Mouse (Mus musculus): Measurements from ENCODE around the gene Hist4h4. TPM values are rescaled to one million over a fixed set of nuclear protein-coding genes. Genes with fewer than 3 reads are reported as not detected.

Hist4h4 gene
- polyA plus RNA-seq, 1 experiment from 2014 or later, result 0.80 TPM

- H3K36me3 ChIP-seq, result no peaks in the 10 kb centered on the region
- no peak for ATAC-seq (ENCODE audit: insufficient number of reproducible peaks, insufficient read depth, low FRiP score, low TSS enrichment, low read depth)
- H3K4me1 ChIP-seq, result peaks cover 6% of the 10 kb centered on the region; the same call in 1 of the 2 replicates
- H3K27ac ChIP-seq, result no peak within 1 kb of the TSS
- no peaks in the 10 kb centered on the region for H3K9me3 ChIP-seq
- H3K4me2 ChIP-seq, result peak within 1 kb of the TSS; percentile 39
- no peaks in the 10 kb centered on the region for H3K27me3 ChIP-seq
- H3K4me3 ChIP-seq, result peak within 1 kb of the TSS; percentile 18
- 20% methylated on average over 4 of the region's 4 CpGs for WGBS
- H3K9ac ChIP-seq, result 0 out of 2 replicates have a peak within 1 kb of the TSS, but pooled peaks have one; percentile 47
Measured at GRCm38 (mm10) chr6:136835352-136835751, 31.1 kb upstream of the Hist4h4 start, which contains the start of gene Smco3. Gene Smco3, minus strand, starts transcription at chr6:136835452.

GRCm38 (mm10) chr6:136831712-136832111 lies 27.5 kb upstream of the Hist4h4 start:
- Histone ChIP-seq H3K27me3 (no peaks in the 10 kb centered on the region), H3K4me3 (no peak overlapping the region), H3K9ac (no peak overlapping the region), H3K36me3 (no peaks in the 10 kb centered on the region), H3K4me2 (no peak overlapping the region), H3K9me3 (no peaks in the 10 kb centered on the region), H3K4me1 (peaks cover 12% of the 10 kb centered on the region), H3K27ac (no peak overlapping the region)
- ATAC-seq (ENCODE audit: insufficient number of reproducible peaks, insufficient read depth, low FRiP score, low TSS enrichment, low read depth), result no peak
- 65% methylated on average over 5 of the region's 5 CpGs for WGBS

GRCm38 (mm10) chr6:136828681-136829080 lies 24.5 kb upstream of the Hist4h4 start:
- peak overlapping the region; percentile 100 for H3K4me3 ChIP-seq
- no peak for ATAC-seq (ENCODE audit: insufficient number of reproducible peaks, insufficient read depth, low FRiP score, low TSS enrichment, low read depth)
- no peaks in the 10 kb centered on the region for H3K27me3 ChIP-seq
- peak overlapping the region; percentile 59 for H3K4me2 ChIP-seq
- H3K36me3 ChIP-seq, result peaks cover 17% of the 10 kb centered on the region
- peaks cover 7% of the 10 kb centered on the region for H3K4me1 ChIP-seq
- H3K9ac ChIP-seq, result peak overlapping the region; percentile 63
- peak overlapping the region; percentile 73 for H3K27ac ChIP-seq
- no peaks in the 10 kb centered on the region for H3K9me3 ChIP-seq
- 33% methylated on average over 4 of the region's 4 CpGs for WGBS

- WGBS, result under 1% methylated on average over 45 of the region's 45 CpGs
- H3K9me3 ChIP-seq, result no peaks in the 10 kb centered on the region
- peak within 1 kb of the TSS; percentile 100 for H3K4me3 ChIP-seq
- ATAC-seq (ENCODE audit: insufficient number of reproducible peaks, insufficient read depth, low FRiP score, low TSS enrichment, low read depth), result peak; percentile 100
- no peaks in the 10 kb centered on the region for H3K27me3 ChIP-seq
- peak within 1 kb of the TSS; percentile 86 for H3K27ac ChIP-seq
- H3K4me1 ChIP-seq, result peaks cover 7% of the 10 kb centered on the region
- H3K9ac ChIP-seq, result peak within 1 kb of the TSS; percentile 99
- H3K36me3 ChIP-seq, result peaks cover 20% of the 10 kb centered on the region
- H3K4me2 ChIP-seq, result peak within 1 kb of the TSS; percentile 79
Measured at GRCm38 (mm10) chr6:136827881-136828561, 23.8 kb upstream of the Hist4h4 start, which contains the start of gene Wbp11. Gene Wbp11, minus strand, starts transcription at chr6:136828233.

GRCm38 (mm10) chr6:136827516-136827880 lies 23.3 kb upstream of the Hist4h4 start, which contains the start of gene BC049715:
Gene BC049715, plus strand, starts transcription at chr6:136827626.
- WGBS, result 0% methylated on average over 34 of the region's 34 CpGs

GRCm38 (mm10) chr6:136827116-136827515 lies 22.9 kb upstream of the Hist4h4 start:
- peaks cover 29% of the 10 kb centered on the region for H3K36me3 ChIP-seq
- peaks cover 7% of the 10 kb centered on the region for H3K4me1 ChIP-seq
- H3K4me2 ChIP-seq, result peak overlapping the region; percentile 79
- H3K9ac ChIP-seq, result peak overlapping the region; percentile 99
- no peak for ATAC-seq (ENCODE audit: insufficient number of reproducible peaks, insufficient read depth, low FRiP score, low TSS enrichment, low read depth)
- WGBS, result 16% methylated on average over 7 of the region's 7 CpGs
- H3K4me3 ChIP-seq, result peak overlapping the region; percentile 100
- H3K27ac ChIP-seq, result no peak overlapping the region
- no peaks in the 10 kb centered on the region for H3K27me3 ChIP-seq
- no peaks in the 10 kb centered on the region for H3K9me3 ChIP-seq

More at GRCm38 (mm10) chr6:136827516-136827880, 23.3 kb upstream of the Hist4h4 start, which contains the start of gene BC049715:
- H3K36me3 ChIP-seq, result peaks cover 25% of the 10 kb centered on the region
- no peaks in the 10 kb centered on the region for H3K27me3 ChIP-seq
- H3K4me2 ChIP-seq, result peak within 1 kb of the TSS; percentile 79
- H3K4me1 ChIP-seq, result peaks cover 7% of the 10 kb centered on the region
- H3K9ac ChIP-seq, result peak within 1 kb of the TSS; percentile 99
- peak within 1 kb of the TSS; percentile 86 for H3K27ac ChIP-seq
- no peak for ATAC-seq (ENCODE audit: insufficient number of reproducible peaks, insufficient read depth, low FRiP score, low TSS enrichment, low read depth)
- H3K9me3 ChIP-seq, result no peaks in the 10 kb centered on the region
- H3K4me3 ChIP-seq, result peak within 1 kb of the TSS; percentile 100

GRCm38 (mm10) chr6:136824987-136825386 lies 20.8 kb upstream of the Hist4h4 start:
- Histone ChIP-seq H3K4me1 (peaks cover 7% of the 10 kb centered on the region), H3K9ac (no peak overlapping the region), H3K36me3 (peaks cover 50% of the 10 kb centered on the region), H3K9me3 (no peaks in the 10 kb centered on the region), H3K27me3 (no peaks in the 10 kb centered on the region), H3K4me3 (no peak overlapping the region), H3K27ac (no peak overlapping the region), H3K4me2 (no peak overlapping the region)
- whole genome bisulfite sequencing, result 91% methylated on average over 8 of the region's 8 CpGs
- no peak for ATAC-seq (ENCODE audit: insufficient number of reproducible peaks, insufficient read depth, low FRiP score, low TSS enrichment, low read depth)

GRCm38 (mm10) chr6:136821086-136821485 lies 16.9 kb upstream of the Hist4h4 start:
- no peaks in the 10 kb centered on the region for H3K27me3 ChIP-seq
- no peaks in the 10 kb centered on the region for H3K9me3 ChIP-seq
- no peak for ATAC-seq (ENCODE audit: insufficient number of reproducible peaks, insufficient read depth, low FRiP score, low TSS enrichment, low read depth)
- H3K9ac ChIP-seq, result no peak overlapping the region
- H3K36me3 ChIP-seq, result peaks cover 88% of the 10 kb centered on the region
- 91% methylated on average over 18 of the region's 18 CpGs for WGBS
- H3K4me1 ChIP-seq, result no peaks in the 10 kb centered on the region
- no peak overlapping the region for H3K4me3 ChIP-seq
- H3K4me2 ChIP-seq, result no peak overlapping the region
- H3K27ac ChIP-seq, result no peak overlapping the region

- Histone ChIP-seq H3K4me3 (no peak overlapping the region), H3K27me3 (no peaks in the 10 kb centered on the region), H3K9me3 (no peaks in the 10 kb centered on the region), H3K4me2 (no peak overlapping the region), H3K4me1 (no peaks in the 10 kb centered on the region), H3K9ac (no peak overlapping the region), H3K27ac (no peak overlapping the region), H3K36me3 (peaks cover 90% of the 10 kb centered on the region)
- WGBS, result 98% methylated on average over 21 of the region's 21 CpGs
- no peak for ATAC-seq (ENCODE audit: insufficient number of reproducible peaks, insufficient read depth, low FRiP score, low TSS enrichment, low read depth)
Measured at GRCm38 (mm10) chr6:136820381-136820780, 16.2 kb upstream of the Hist4h4 start.

- Histone ChIP-seq H3K27me3 (no peaks in the 10 kb centered on the region), H3K36me3 (peaks cover 93% of the 10 kb centered on the region), H3K9me3 (no peaks in the 10 kb centered on the region), H3K4me1 (no peaks in the 10 kb centered on the region), H3K27ac (no peak overlapping the region), H3K9ac (no peak overlapping the region; the same call in 1 of the 2 replicates), H3K4me2 (no peak overlapping the region), H3K4me3 (no peak overlapping the region)
- WGBS, result 96% methylated on average over 3 of the region's 3 CpGs
- ATAC-seq (ENCODE audit: insufficient number of reproducible peaks, insufficient read depth, low FRiP score, low TSS enrichment, low read depth), result no peak
Measured at GRCm38 (mm10) chr6:136817549-136817948, 13.3 kb upstream of the Hist4h4 start.

GRCm38 (mm10) chr6:136816826-136817225 lies 12.6 kb upstream of the Hist4h4 start:
- H3K27ac ChIP-seq, result no peak overlapping the region
- H3K4me2 ChIP-seq, result no peak overlapping the region
- H3K4me1 ChIP-seq, result no peaks in the 10 kb centered on the region
- H3K9me3 ChIP-seq, result no peaks in the 10 kb centered on the region
- no peak overlapping the region for H3K4me3 ChIP-seq
- no peak overlapping the region for H3K9ac ChIP-seq
- ATAC-seq (ENCODE audit: insufficient number of reproducible peaks, insufficient read depth, low FRiP score, low TSS enrichment, low read depth), result no peak
- no peaks in the 10 kb centered on the region for H3K27me3 ChIP-seq
- WGBS, result 90% methylated on average over 21 of the region's 21 CpGs
- H3K36me3 ChIP-seq, result peaks cover 93% of the 10 kb centered on the region

- Histone ChIP-seq H3K9ac (no peak overlapping the region), H3K4me2 (no peak overlapping the region), H3K27ac (no peak overlapping the region), H3K27me3 (no peaks in the 10 kb centered on the region), H3K4me1 (no peaks in the 10 kb centered on the region), H3K4me3 (no peak overlapping the region), H3K36me3 (peaks cover 82% of the 10 kb centered on the region), H3K9me3 (no peaks in the 10 kb centered on the region)
- no peak for ATAC-seq (ENCODE audit: insufficient number of reproducible peaks, insufficient read depth, low FRiP score, low TSS enrichment, low read depth)
- WGBS, result 94% methylated on average over 7 of the region's 7 CpGs
Measured at GRCm38 (mm10) chr6:136815381-136815780, 11.2 kb upstream of the Hist4h4 start.
